Mouse (Mus musculus) C2C12 (cell line): Measurements from ENCODE around the gene Chst11. TPM values are rescaled to one million over a fixed set of nuclear protein-coding genes. Genes with fewer than 3 reads are reported as not detected.
A peak's percentile ranks its signal among the peaks of the same experiment; 100 is the strongest.

Source experiments
- H3K27me3 ChIP-seq: one replicate; pipeline ENCODE4 v1.6.1; 2011; ENCODE audit not compliant: control insufficient read depth, insufficient read depth, insufficient read length
- H3K36me3 ChIP-seq: one replicate; pipeline ENCODE4 v1.6.1; 2011; ENCODE audit not compliant: control insufficient read depth, insufficient read depth
- H3K4me3 ChIP-seq: one replicate; pipeline ENCODE4 v1.5.1; 2011; ENCODE audit warnings: mild to moderate bottlenecking, control low read depth; ENCODE audit not compliant: poor library complexity, insufficient read depth, severe bottlenecking
- H3K79me2 ChIP-seq: one replicate; pipeline ENCODE4 v1.6.1; 2011; ENCODE audit not compliant: control insufficient read depth, insufficient read depth
- H3K79me3 ChIP-seq: one replicate; pipeline ENCODE4 v1.6.1; 2011; ENCODE audit warnings: low read depth, control low read depth
- H3ac ChIP-seq: one replicate; pipeline ENCODE3; 2011; ENCODE audit warnings: low read depth; ENCODE audit not compliant: control insufficient read depth, insufficient read length
- CEBPB ChIP-seq: IDR thresholded peaks from one replicate; pipeline ENCODE4 v1.6.1; 2011; ENCODE audit warnings: low read depth, mild to moderate bottlenecking, control low read depth, moderate library complexity
- CTCF ChIP-seq: IDR thresholded peaks from one replicate; pipeline ENCODE4 v1.5.1; 2011; ENCODE audit not compliant: control insufficient read depth, insufficient read depth, insufficient read length
- FOSL1 ChIP-seq: IDR thresholded peaks from one replicate; pipeline ENCODE4 v1.8.0; 2011; ENCODE audit warnings: mild to moderate bottlenecking, low read length; ENCODE audit not compliant: poor library complexity, insufficient read depth, severe bottlenecking
- MAX ChIP-seq: IDR thresholded peaks from one replicate; pipeline ENCODE4 v1.6.1; 2011; ENCODE audit warnings: mild to moderate bottlenecking, control low read depth
- MYOD1 ChIP-seq: IDR thresholded peaks from one replicate; pipeline ENCODE4 v1.6.1; 2011; ENCODE audit warnings: low read depth; ENCODE audit not compliant: control insufficient read depth, insufficient read length
- MYOG ChIP-seq: IDR thresholded peaks from one replicate; pipeline ENCODE4 v1.6.1; 2011; ENCODE audit not compliant: control insufficient read depth, insufficient read length; ENCODE audit errors: extremely low read depth
- USF1 ChIP-seq: IDR thresholded peaks from one replicate; pipeline ENCODE4 v1.6.1; 2011; ENCODE audit warnings: low read depth, mild to moderate bottlenecking, control low read depth, moderate library complexity
- long read RNA-seq, 2 experiments: library from polyadenylated mRNA; unstranded; transcript quantifications; one replicate each; pipeline ENCODE4 v2.0.0; 2019 to 2020
- polyA plus RNA-seq: library from polyadenylated mRNA; unstranded; fragments of >200 nt; fragmentation: generic; extraction: Trizol; gene quantifications from one replicate; pipeline ENCODE4 v1.2.1, GENCODE M21; 2012; ENCODE audit warnings: missing spikeins

Chst11 gene
- 15.9 TPM for polyA plus RNA-seq
- long read RNA-seq, experiment 1, full-length matches to known transcripts = 1 of 2 reads
- long read RNA-seq, experiment 1, partial matches to known transcripts = 0 of 2 reads
- long read RNA-seq, experiment 1, other reads (novel, unspliced or antisense) = 1 of 2 reads
- long read RNA-seq, experiment 2, full-length matches to known transcripts = 1 of 18 reads
- long read RNA-seq, experiment 2, partial matches to known transcripts = 0 of 18 reads
- long read RNA-seq, experiment 2, other reads (novel, unspliced or antisense) = 17 of 18 reads

- Histone ChIP-seq H3K79me2 (peaks cover 46% of the 10 kb centered on the region), H3ac (peak within 1 kb of the TSS; percentile 78), H3K79me3 (peaks cover 33% of the 10 kb centered on the region), H3K27me3 (no peaks in the 10 kb centered on the region), H3K36me3 (no peaks in the 10 kb centered on the region), H3K4me3 (peak within 1 kb of the TSS; percentile 81)
- no peak for TF ChIP-seq CTCF
- peak; percentile 57 for TF ChIP-seq MYOD1
- TF ChIP-seq FOSL1 = no peak
These were observed at the start of gene Chst11 for GRCm38 (mm10) chr10:82984950-82985699. Gene Chst11 (plus strand): TSS chr10:82985498.

- Histone ChIP-seq H3K79me2 (no peaks in the 10 kb centered on the region), H3K4me3 (no peak overlapping the region), H3K79me3 (no peaks in the 10 kb centered on the region), H3ac (no peak overlapping the region), H3K27me3 (no peaks in the 10 kb centered on the region), H3K36me3 (no peaks in the 10 kb centered on the region)
- TF ChIP-seq FOSL1 = no peak
- no peak for TF ChIP-seq MYOG
- no peak for TF ChIP-seq CEBPB
- no peak for TF ChIP-seq USF1
- no peak for TF ChIP-seq MAX
- TF ChIP-seq CTCF = no peak
- no peak for TF ChIP-seq MYOD1
These were observed 49.5 kb upstream of the Chst11 start for GRCm38 (mm10) chr10:82935774-82936173.

GRCm38 (mm10) chr10:82953415-82953814 is 31.9 kb upstream of the Chst11 start:
- TF ChIP-seq FOSL1 (no peak), CEBPB (no peak), MAX (no peak), MYOG (no peak), USF1 (no peak)
- no peak overlapping the region for H3ac ChIP-seq
- H3K79me2 ChIP-seq = no peaks in the 10 kb centered on the region
- no peaks in the 10 kb centered on the region for H3K36me3 ChIP-seq
- H3K4me3 ChIP-seq = no peak overlapping the region
- no peaks in the 10 kb centered on the region for H3K79me3 ChIP-seq
- H3K27me3 ChIP-seq = no peaks in the 10 kb centered on the region

DNA sequence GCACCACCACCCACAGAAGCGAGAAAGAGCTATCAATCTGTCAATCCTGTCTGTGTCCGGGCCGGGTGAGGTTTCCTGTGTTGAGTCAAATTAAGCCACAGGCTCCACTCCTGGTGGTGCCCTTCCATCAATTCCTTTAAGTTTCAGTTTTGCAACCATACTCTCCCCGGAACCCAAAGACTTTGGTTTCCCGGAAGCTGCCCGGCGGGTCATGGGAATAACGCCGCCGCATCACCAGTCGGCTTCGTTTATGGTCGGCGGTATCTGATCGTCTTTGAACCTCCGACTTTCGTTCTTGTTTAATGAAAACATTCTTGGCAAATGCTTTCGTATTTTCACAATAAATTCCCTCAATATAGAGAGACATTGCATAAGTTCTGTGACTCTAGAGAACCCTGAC is 30.2 kb upstream of the Chst11 start:
- Histone ChIP-seq H3K27me3 (no peaks in the 10 kb centered on the region), H3K79me3 (no peaks in the 10 kb centered on the region), H3K36me3 (no peaks in the 10 kb centered on the region), H3K79me2 (no peaks in the 10 kb centered on the region), H3K4me3 (no peak overlapping the region), H3ac (no peak overlapping the region)
- TF ChIP-seq MYOD1 = no peak
- no peak for TF ChIP-seq MAX

- Histone ChIP-seq H3K79me3 (no peaks in the 10 kb centered on the region), H3ac (no peak overlapping the region), H3K4me3 (no peak overlapping the region), H3K36me3 (no peaks in the 10 kb centered on the region), H3K27me3 (no peaks in the 10 kb centered on the region), H3K79me2 (no peaks in the 10 kb centered on the region)
- TF ChIP-seq MAX = no peak
These were observed 27.0 kb upstream of the Chst11 start for GRCm38 (mm10) chr10:82958218-82958761.

DNA sequence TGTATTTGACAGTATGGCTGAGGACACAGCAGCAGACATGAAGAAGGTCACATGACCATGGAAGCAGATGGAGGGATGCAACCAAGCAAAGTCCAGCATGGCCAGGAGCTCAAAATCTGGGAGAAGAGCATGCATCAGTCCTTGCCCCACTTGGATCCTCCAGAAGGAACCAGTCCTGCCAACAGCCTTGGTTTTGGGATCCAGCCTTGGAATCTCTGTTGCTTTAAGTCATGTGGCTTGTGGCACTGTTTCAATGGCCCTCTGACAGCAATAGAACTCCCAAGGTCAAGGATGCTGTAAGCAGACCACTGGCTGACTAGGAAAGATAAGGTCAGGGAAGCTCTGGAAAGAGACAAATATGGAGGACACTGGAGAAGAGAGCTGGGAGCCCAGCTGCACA is 26.0 kb upstream of the Chst11 start:
- Histone ChIP-seq H3K79me3 (no peaks in the 10 kb centered on the region), H3K27me3 (no peaks in the 10 kb centered on the region), H3K4me3 (no peak overlapping the region), H3ac (no peak overlapping the region), H3K79me2 (no peaks in the 10 kb centered on the region), H3K36me3 (no peaks in the 10 kb centered on the region)
- TF ChIP-seq USF1 (peak; percentile 7), MAX (no peak)
